Mouse (Mus musculus): ENCODE results near the gene Pld4.

DNA sequence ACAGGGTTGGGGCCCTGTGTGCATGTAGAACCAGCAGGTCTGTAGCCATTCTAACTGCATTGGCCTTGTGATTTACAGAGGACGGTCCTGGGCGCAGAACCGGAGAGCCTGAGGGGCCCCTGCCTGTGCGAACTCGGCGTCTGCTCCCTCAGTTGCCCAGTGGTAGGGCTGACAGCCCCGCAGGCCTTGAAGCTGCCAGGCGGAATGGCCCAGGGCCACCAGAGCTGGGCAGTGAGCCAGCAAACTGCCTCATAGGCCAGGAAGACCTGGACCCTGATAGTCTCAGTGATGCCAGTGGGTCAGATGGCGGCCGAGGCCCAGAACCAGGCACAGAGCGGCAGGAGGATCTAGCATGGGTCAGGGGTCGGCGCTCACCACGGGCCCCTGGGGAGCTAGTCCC is 22.7 kb upstream of the Pld4 start:
- TF ChIP-seq POLR2A (IDR thresholded peaks at IDR 0.05; ENCODE audit: control insufficient read depth, low read depth, low read length) = no peak
- no peak for TF ChIP-seq CTCF (IDR thresholded peaks at IDR 0.05; ENCODE audit: control insufficient read depth, insufficient read depth, insufficient replicate concordance, low read depth, low read length)
